Mouse (Mus musculus): ENCODE measurements around the gene C1s2. TPM values are rescaled to one million over a fixed set of nuclear protein-coding genes. Genes with fewer than 3 reads are reported as not detected.
"Not testable (repeated sequence)": the region's sequence is repeated elsewhere in the genome, so short reads cannot be mapped to it uniquely, and the experiment has no call there.

The C1s2 gene
- polyA plus RNA-seq (2012; rRNA removed), result 0.52 and 0.57 TPM in 2 replicates

GRCm38 (mm10) chr6:124635985-124636384, at the start of gene C1s2:
TSS of gene C1s2 (minus strand) at chr6:124636085.
- not testable (repeated sequence) for DNase-seq (ENCODE audit: low spot score)

GRCm38 (mm10) chr6:124683591-124684417, 47.9 kb upstream of the C1s2 start:
- peak; percentile 37 for DNase-seq (ENCODE audit: low spot score)

GRCm38 (mm10) chr6:124682291-124682690, 46.4 kb upstream of the C1s2 start:
- DNase-seq (ENCODE audit: low spot score), result not testable (repeated sequence)

- DNase-seq (ENCODE audit: low spot score), result no peak
Observed at GRCm38 (mm10) chr6:124679486-124679885, 43.6 kb upstream of the C1s2 start.

GRCm38 (mm10) chr6:124678769-124679168, 42.9 kb upstream of the C1s2 start:
- no peak for DNase-seq (ENCODE audit: low spot score)

- no peak for DNase-seq (ENCODE audit: low spot score)
Observed at GRCm38 (mm10) chr6:124676171-124676570, 40.3 kb upstream of the C1s2 start.

- DNase-seq (ENCODE audit: low spot score), result no peak
Observed at GRCm38 (mm10) chr6:124674591-124674990, 38.7 kb upstream of the C1s2 start.

GRCm38 (mm10) chr6:124673619-124674018, 37.7 kb upstream of the C1s2 start:
- no peak for DNase-seq (ENCODE audit: low spot score)

GRCm38 (mm10) chr6:124672100-124672499, 36.2 kb upstream of the C1s2 start:
- DNase-seq (ENCODE audit: low spot score), result no peak

GRCm38 (mm10) chr6:124670281-124670900, 34.5 kb upstream of the C1s2 start:
- DNase-seq (ENCODE audit: low spot score), result no peak

- DNase-seq (ENCODE audit: low spot score), result no peak
Observed at GRCm38 (mm10) chr6:124669234-124669859, 33.5 kb upstream of the C1s2 start.

- DNase-seq (ENCODE audit: low spot score), result no peak
Observed at GRCm38 (mm10) chr6:124665011-124665410, 29.1 kb upstream of the C1s2 start.

GRCm38 (mm10) chr6:124664256-124664655, 28.4 kb upstream of the C1s2 start:
- no peak for DNase-seq (ENCODE audit: low spot score)

- DNase-seq (ENCODE audit: low spot score), result no peak
Observed at GRCm38 (mm10) chr6:124663424-124663795, 27.5 kb upstream of the C1s2 start.

- peak; percentile 99 for DNase-seq (ENCODE audit: low spot score)
Observed at GRCm38 (mm10) chr6:124662477-124663423, 26.9 kb upstream of the C1s2 start, which contains the start of gene Lpcat3. TSS of gene Lpcat3 (plus strand) at chr6:124663027.

GRCm38 (mm10) chr6:124661995-124662394, 26.1 kb upstream of the C1s2 start:
- DNase-seq (ENCODE audit: low spot score), result no peak

- no peak for DNase-seq (ENCODE audit: low spot score)
Observed at GRCm38 (mm10) chr6:124661156-124661806, 25.4 kb upstream of the C1s2 start.

GRCm38 (mm10) chr6:124658067-124658466, 22.2 kb upstream of the C1s2 start:
- DNase-seq (ENCODE audit: low spot score), result no peak

GRCm38 (mm10) chr6:124655893-124656292, 20.0 kb upstream of the C1s2 start:
- DNase-seq (ENCODE audit: low spot score), result no peak

- no peak for DNase-seq (ENCODE audit: low spot score)
Observed at GRCm38 (mm10) chr6:124646394-124646793, 10.5 kb upstream of the C1s2 start.

- peak; percentile 53 for DNase-seq (ENCODE audit: low spot score)
Observed at GRCm38 (mm10) chr6:124640997-124641396, 5.1 kb upstream of the C1s2 start.

All from urinary bladder, adult 2 months (tissue).